Mouse (Mus musculus) heart, adult 2 months (tissue): Measurements from ENCODE around the gene Ezh2. TPM values are rescaled to one million over a fixed set of nuclear protein-coding genes. Genes with fewer than 3 reads are reported as not detected.
"Not testable (repeated sequence)": the region's sequence is repeated elsewhere in the genome, so short reads cannot be mapped to it uniquely, and the experiment has no call there.

ENCODE experiments used
- DNase-seq, 2 experiments: peaks; one replicate each; pipeline ENCODE4 v3.0.0; 2021
- H3K27ac ChIP-seq: fragments of 200-600 bp; 2 replicates; pipeline ENCODE4 v1.8.1; 2022
- H3K27me3 ChIP-seq: fragments of 200-500 bp; 2 replicates; pipeline ENCODE4 v1.6.1; 2012; ENCODE audit warnings: mild to moderate bottlenecking, low read length, inconsistent platforms, mixed read lengths; ENCODE audit not compliant: control insufficient read depth, insufficient read depth
- H3K36me3 ChIP-seq: fragments of 200-500 bp; 2 replicates; pipeline ENCODE4 v1.6.1; 2012; ENCODE audit warnings: low read length, inconsistent platforms; ENCODE audit not compliant: control insufficient read depth, insufficient read depth
- H3K4me1 ChIP-seq: fragments of 200-500 bp; 2 replicates; pipeline ENCODE4 v1.6.1; 2011; ENCODE audit warnings: low read length; ENCODE audit not compliant: control insufficient read depth, insufficient read depth
- H3K4me3 ChIP-seq: fragments of 200-600 bp; 2 replicates; pipeline ENCODE4 v1.8.1; 2022
- H3K79me2 ChIP-seq: fragments of 200-500 bp; replicated peaks from 2 replicates; pipeline ENCODE4 v1.6.1; 2012; ENCODE audit warnings: mild to moderate bottlenecking, inconsistent platforms, low read length, moderate library complexity, mixed read lengths; ENCODE audit not compliant: control insufficient read depth, insufficient read depth
- H3K9ac ChIP-seq: fragments of 200-500 bp; 2 replicates; pipeline ENCODE4 v1.6.1; 2012; ENCODE audit warnings: low read depth, mild to moderate bottlenecking, control low read depth, inconsistent platforms, low read length, mixed read lengths
- CTCF ChIP-seq: fragments of 200-600 bp; IDR thresholded peaks from 2 replicates; pipeline ENCODE4 v1.8.1; 2022; ENCODE audit warnings: antibody characterized with exemption, mild to moderate bottlenecking, moderate library complexity
- EP300 ChIP-seq: fragments of 200-500 bp; IDR thresholded peaks from 2 replicates; pipeline ENCODE4 v1.6.1; 2011; ENCODE audit warnings: low read depth, low read length, control low read depth; ENCODE audit not compliant: insufficient read depth
- POLR2A ChIP-seq: fragments of 200-500 bp; IDR thresholded peaks from 2 replicates; pipeline ENCODE4 v1.6.1; 2011; ENCODE audit warnings: mild to moderate bottlenecking, low read depth, low read length, control low read depth; ENCODE audit not compliant: insufficient read depth
- WGBS: fragments of 180-500 bp; shearing (Covaris S2); methylation state at CpG from one replicate; pipeline ENCODE4 v1.1.7; 2018; 5-methylcytosine and 5-hydroxymethylcytosine counted together
- intact Hi-C: fragments of 180-260 bp; cut with DNase I; formaldehyde crosslinking; loops from one replicate; pipeline ENCODE4 v1.15.1; 2025
- long read RNA-seq: library from polyadenylated mRNA; stranded (forward); transcript quantifications from one replicate; pipeline ENCODE4 v2.0.0, GENCODE M21; 2021
- polyA plus RNA-seq: library from polyadenylated mRNA; depleted of rRNA; stranded (reverse); fragments of >200 nt; gene quantifications from 2 replicates; pipeline ENCODE4 v1.2.3, GENCODE M21; 2012; rRNA removed
- total RNA-seq, 2 experiments: library from RNA; stranded (reverse); gene quantifications; 2 replicates each; pipeline ENCODE4 v1.2.3; 2021

Gene Ezh2
- total RNA-seq (1 to 10 TPM; 9.2 to 9.6 TPM), polyA plus RNA-seq (3.9 and 9.2 TPM in 2 replicates)
- long read RNA-seq, partial matches to known transcripts: 0 of 3 reads
- long read RNA-seq, other reads (novel, unspliced or antisense): 2 of 3 reads

DNA sequence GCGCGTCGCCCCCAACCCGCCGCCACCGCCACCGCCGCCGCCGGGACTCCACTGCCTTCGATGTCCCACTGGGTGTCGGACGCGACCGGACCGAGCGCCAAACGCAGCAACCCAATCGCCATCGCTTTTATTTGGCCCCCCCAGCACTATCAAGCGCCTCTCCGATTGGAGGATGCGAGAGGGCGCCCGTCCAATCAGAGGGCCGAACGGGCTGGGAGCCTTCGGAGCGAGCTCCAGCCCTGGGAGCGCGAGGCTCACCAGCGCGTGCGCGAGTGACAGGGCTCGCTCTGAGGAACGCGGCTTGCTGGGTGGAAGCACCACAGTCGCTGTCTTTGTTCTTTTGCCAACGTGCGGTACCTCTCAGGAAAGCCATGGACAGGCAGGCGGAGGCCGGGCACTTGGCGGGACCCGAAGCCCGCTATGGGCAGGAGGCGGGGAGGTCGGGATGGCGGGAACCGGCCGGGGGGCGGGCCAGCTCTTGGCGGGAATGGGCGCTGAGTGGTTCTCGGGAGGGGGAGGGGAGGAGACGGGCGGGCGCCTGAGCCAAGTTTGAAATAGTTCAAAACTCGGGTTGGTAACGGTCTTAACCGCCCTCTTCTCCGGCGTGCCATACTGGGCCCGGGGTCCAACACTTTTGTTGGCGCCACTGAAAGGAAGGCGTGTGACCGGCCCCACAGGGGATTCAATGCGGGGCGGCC lies at the start of gene Ezh2:
TSS of gene Ezh2 (minus strand) at position 416 of the 698 bp plus-strand sequence.
- intact Hi-C loops: loop anchor here (2.0 kb wide), 1 partner anchor 140 kb away; no protein-coding TSS in a partner anchor
- peak; percentile 61 for TF ChIP-seq POLR2A
- no peak for TF ChIP-seq EP300
- under 1% methylated on average over 52 of the region's 69 CpGs for WGBS
- Histone ChIP-seq H3K9ac (peak within 1 kb of the TSS; percentile 84), H3K36me3 (no peaks in the 10 kb centered on the region), H3K79me2 (no peaks in the 10 kb centered on the region), H3K27ac (peak within 1 kb of the TSS; percentile 90), H3K4me3 (peak within 1 kb of the TSS; percentile 85), H3K27me3 (no peaks in the 10 kb centered on the region), H3K4me1 (no peaks in the 10 kb centered on the region)
- DNase-seq: peak; percentile 98 to 99

DNA sequence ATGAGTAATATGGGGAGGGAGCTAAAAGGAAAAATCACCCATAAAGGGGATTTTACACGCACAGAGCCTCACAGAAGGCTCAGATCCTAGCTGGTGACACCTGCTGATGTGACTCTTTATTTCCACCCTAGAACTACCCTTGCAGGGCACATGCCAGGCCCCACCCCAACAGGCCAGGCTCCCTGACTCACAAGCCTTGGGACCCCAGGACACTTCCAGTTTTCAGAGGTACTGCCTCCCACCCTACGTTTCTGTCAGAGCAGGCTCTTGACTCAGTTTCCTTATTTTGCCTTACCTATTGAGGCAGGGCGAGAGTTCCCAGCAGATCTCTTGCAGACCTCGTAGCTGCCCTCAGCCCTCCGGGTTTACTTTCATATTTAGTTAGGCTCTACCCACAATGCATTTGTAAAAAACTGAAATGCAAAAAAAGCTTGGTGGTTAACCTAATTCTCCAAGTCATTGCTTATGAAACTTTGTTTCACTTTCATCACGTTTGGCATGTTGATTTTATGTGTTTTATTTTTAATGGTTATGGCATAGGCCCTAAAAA lies 41.5 kb upstream of the Ezh2 start:
- peak; percentile 18 to 22 for DNase-seq
- intact Hi-C loops: loop anchor here (10.0 kb wide), 1 partner anchor 242 kb away; no protein-coding TSS in a partner anchor
- Histone ChIP-seq H3K27ac (no peak overlapping the region), H3K27me3 (no peaks in the 10 kb centered on the region), H3K4me3 (no peak overlapping the region), H3K9ac (no peak overlapping the region), H3K36me3 (no peaks in the 10 kb centered on the region), H3K79me2 (no peaks in the 10 kb centered on the region), H3K4me1 (no peaks in the 10 kb centered on the region)
- TF ChIP-seq POLR2A (no peak), EP300 (no peak), CTCF (no peak)
- 68% methylated on average over 6 of the region's 6 CpGs for WGBS

DNA sequence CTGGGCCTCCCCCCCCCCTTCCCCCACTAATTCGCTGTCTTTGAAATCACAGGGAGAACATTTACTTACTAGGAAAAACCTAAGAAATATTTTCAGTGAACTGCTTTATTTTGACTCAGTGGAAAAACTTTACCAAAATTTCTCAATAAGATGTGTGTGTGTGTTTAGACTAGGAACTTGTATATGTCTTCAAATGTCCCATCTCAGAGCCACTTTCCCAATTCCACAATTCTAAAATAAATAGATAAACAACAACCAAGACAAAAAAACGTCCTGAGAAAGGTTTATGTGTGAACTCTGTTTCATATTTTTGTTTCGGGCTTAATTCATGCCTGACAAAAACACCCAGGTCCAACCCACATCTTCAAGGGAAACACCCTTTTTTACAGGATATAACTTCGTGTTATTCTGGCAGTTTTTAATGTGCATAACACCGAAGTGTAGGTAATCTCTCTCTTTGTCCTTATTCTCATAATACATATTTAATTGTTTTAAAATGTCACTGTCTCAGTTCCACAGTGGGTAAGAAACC lies 40.9 kb upstream of the Ezh2 start:
- TF ChIP-seq CTCF (no peak), POLR2A (no peak), EP300 (no peak)
- Histone ChIP-seq H3K36me3 (no peaks in the 10 kb centered on the region), H3K9ac (no peak overlapping the region), H3K79me2 (no peaks in the 10 kb centered on the region), H3K4me3 (no peak overlapping the region), H3K27ac (no peak overlapping the region), H3K4me1 (no peaks in the 10 kb centered on the region), H3K27me3 (no peaks in the 10 kb centered on the region)
- WGBS: 66% methylated on average over 5 of the region's 5 CpGs
- intact Hi-C loops: loop anchor here (10.0 kb wide), 1 partner anchor 241 kb away; no protein-coding TSS in a partner anchor
- DNase-seq: no peak

DNA sequence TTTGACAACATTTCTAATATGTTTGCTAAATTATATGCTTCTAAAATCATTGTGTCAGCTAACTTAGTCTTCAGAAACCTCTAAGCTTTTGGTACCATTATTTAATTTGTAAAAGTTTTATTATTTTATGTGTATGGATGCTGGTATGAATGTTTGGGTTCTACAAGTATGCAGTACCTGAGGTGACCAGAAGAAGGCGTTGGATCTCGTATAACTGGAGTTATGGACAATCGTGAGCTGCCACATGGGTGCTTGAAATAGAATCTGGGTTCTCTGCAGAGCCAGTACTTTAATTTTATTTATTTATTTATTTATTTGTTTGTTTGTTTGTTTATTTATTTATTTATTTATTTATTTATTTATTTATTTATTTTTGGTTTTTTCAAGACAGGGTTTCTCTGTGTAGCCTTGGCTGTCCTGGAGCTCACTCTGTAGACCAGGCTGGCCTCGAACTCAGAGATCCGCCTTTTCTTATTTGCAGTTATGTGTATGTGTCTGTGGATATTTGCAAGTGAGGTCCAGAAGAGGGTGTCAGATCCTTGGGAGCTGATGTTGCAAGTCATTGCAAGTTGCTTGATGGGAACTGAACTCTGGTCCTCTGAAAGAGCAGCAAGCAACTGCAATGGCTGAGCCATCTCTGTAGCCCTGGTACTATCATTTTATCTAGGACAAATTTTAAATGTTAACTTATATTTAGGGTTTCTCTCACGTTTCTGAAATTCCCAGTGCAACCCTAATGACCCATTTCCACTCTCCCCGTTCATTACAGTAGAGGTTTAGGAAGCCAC lies 40.3 kb upstream of the Ezh2 start:
- no peaks in the 10 kb centered on the region for H3K36me3 ChIP-seq
- H3K9ac ChIP-seq: no peak overlapping the region
- intact Hi-C loops: loop anchor here (10.0 kb wide), 1 partner anchor 241 kb away; no protein-coding TSS in a partner anchor
- no peaks in the 10 kb centered on the region for H3K4me1 ChIP-seq
- no peak overlapping the region for H3K4me3 ChIP-seq
- 67% methylated on average over 7 of the region's 7 CpGs for WGBS
- DNase-seq: no peak
- H3K27ac ChIP-seq: no peak overlapping the region
- H3K79me2 ChIP-seq: no peaks in the 10 kb centered on the region
- H3K27me3 ChIP-seq: no peaks in the 10 kb centered on the region
- TF ChIP-seq POLR2A (no peak), CTCF (peak; percentile 31; the same call in 1 of the 2 replicates)

DNA sequence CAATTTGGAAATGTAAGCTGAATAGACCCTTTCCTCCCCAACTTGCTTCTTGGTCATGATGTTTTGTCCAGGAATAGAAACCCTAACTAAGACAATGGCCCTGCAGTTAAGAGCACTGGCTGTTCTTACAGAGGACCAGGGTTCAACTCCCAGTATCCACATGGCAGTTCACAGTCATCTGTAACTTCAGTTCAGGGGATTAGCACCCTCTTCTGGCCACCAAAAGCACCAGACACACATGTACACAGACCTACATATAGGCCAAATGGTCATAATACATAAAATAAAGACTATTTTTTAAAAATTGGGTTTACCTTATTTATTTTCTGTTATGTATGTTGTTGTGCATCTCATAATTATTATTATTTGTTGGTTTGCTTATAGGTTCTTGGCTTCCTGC lies 38.3 kb upstream of the Ezh2 start:
- Histone ChIP-seq H3K27ac (no peak overlapping the region), H3K79me2 (no peaks in the 10 kb centered on the region), H3K9ac (no peak overlapping the region), H3K4me1 (no peaks in the 10 kb centered on the region), H3K36me3 (no peaks in the 10 kb centered on the region), H3K4me3 (no peak overlapping the region), H3K27me3 (no peaks in the 10 kb centered on the region)
- intact Hi-C loops: loop anchor here (10.0 kb wide), 1 partner anchor 239 kb away; no protein-coding TSS in a partner anchor
- DNase-seq: no peak
- TF ChIP-seq CTCF: peak; percentile 50
- TF ChIP-seq EP300: no peak
- TF ChIP-seq POLR2A: no peak

- 67% methylated on average over 1 of the region's 1 CpGs for WGBS
- H3K79me2 ChIP-seq, H3K27me3 ChIP-seq, H3K4me3 ChIP-seq, H3K27ac ChIP-seq, DNase-seq, H3K9ac ChIP-seq, H3K4me1 ChIP-seq, H3K36me3 ChIP-seq: not testable (repeated sequence)
- intact Hi-C loops: loop anchor here (10.0 kb wide), 1 partner anchor 235 kb away; no protein-coding TSS in a partner anchor
Observed at GRCm38 (mm10) chr6:47630061-47630460, 34.9 kb upstream of the Ezh2 start.
